Mouse (Mus musculus) layer of hippocampus, adult 18-20 months (tissue): ENCODE measurements around the gene Cfap43. TPM values are rescaled to one million over a fixed set of nuclear protein-coding genes. Genes with fewer than 3 reads are reported as not detected.

Experiments
- DNase-seq, 2 experiments: peaks; one replicate each; pipeline ENCODE4 v3.0.0; 2022; ENCODE audit warnings: low spot score in 2 of 2
- total RNA-seq, 2 experiments: library from RNA; stranded (reverse); gene quantifications; 2 replicates each; pipeline ENCODE4 v1.2.3; 2021

Gene Cfap43
- total RNA-seq, 2 experiments from 2014 or later, result 0.79 to 0.99 TPM

- DNase-seq, result no peak
Observed at GRCm38 (mm10) chr19:47915251-47915650, 3.8 kb downstream of the Cfap43 start.

GRCm38 (mm10) chr19:47914191-47914590 lies 4.9 kb downstream of the Cfap43 start:
- no peak for DNase-seq

- no peak for DNase-seq
Observed at GRCm38 (mm10) chr19:47913344-47913743, 5.7 kb downstream of the Cfap43 start.

DNA sequence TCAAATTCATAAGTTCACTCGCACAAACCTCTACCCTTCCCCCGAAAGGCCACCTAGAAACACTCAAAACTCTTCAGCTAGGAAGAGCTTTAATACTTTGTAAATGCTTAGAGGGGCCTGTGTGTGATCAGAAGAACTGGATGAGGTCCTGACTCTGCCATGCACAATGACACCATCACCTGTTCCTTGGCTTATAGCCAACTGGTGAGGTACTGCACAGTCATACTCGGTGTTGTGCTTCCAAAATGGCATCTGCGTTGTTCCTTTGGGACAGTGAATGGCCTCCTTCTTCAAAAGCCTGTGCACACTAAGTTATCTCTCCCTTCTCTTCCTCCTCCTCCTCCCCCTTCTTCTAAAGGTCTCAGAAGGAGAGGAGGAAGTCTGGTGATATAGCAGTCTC lies 8.3 kb downstream of the Cfap43 start:
- no peak for DNase-seq

DNA sequence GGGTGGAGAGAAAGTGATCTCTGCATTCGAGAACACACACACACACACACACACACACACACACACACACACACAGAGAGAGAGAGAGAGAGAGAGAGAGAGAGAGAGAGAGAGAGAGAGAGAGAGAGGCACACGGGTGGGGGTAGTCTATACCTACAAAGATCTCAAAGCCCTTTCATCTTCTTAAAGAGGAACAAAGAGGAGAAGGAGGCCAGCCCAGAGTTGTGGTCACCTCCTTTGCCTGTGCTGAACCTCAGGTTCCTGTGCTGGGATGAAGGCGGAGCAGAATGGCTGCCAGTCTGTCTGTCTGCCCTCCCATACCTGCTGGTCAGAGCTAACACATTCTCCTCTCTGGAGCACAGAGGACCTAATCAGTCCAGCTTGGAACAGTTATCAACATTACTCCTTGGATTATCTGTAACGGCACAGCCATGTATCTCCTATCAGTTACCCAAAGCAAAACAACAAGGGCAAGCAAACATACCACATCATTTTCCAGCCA lies 8.9 kb downstream of the Cfap43 start:
- DNase-seq, result no peak

- no peak for DNase-seq
Observed at GRCm38 (mm10) chr19:47909387-47910116, 9.5 kb downstream of the Cfap43 start.

- no peak for DNase-seq
Observed at GRCm38 (mm10) chr19:47908961-47909371, 10.1 kb downstream of the Cfap43 start.

- no peak for DNase-seq
Observed at GRCm38 (mm10) chr19:47907596-47907995, 11.5 kb downstream of the Cfap43 start.

GRCm38 (mm10) chr19:47905603-47906002 lies 13.5 kb downstream of the Cfap43 start:
- no peak for DNase-seq

DNA sequence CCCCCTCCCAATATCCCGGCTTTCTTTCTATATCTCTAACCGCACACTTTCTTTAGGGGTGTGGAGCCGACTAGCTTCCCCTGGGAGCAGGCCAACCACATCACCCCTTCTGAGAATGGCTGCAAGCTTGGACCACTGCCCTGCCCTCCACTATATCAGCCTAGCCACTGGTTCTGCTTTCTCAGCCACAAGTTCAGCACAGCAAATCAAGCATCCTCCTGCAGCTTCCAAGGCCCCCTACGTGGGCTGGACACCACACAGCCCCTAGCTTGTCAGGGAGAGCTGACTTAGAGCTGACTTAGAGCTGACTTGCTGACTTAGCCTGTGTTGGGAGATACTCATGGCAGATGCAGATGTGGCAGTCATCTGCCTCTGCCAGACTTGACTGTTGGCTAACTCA lies 14.0 kb downstream of the Cfap43 start:
- no peak for DNase-seq

GRCm38 (mm10) chr19:47903679-47904078 lies 15.4 kb downstream of the Cfap43 start:
- DNase-seq, result no peak

GRCm38 (mm10) chr19:47902316-47903201 lies 16.5 kb downstream of the Cfap43 start:
- DNase-seq, result no peak

GRCm38 (mm10) chr19:47900558-47900957 lies 18.5 kb downstream of the Cfap43 start:
- DNase-seq, result no peak

GRCm38 (mm10) chr19:47900012-47900411 lies 19.1 kb downstream of the Cfap43 start:
- no peak for DNase-seq

DNA sequence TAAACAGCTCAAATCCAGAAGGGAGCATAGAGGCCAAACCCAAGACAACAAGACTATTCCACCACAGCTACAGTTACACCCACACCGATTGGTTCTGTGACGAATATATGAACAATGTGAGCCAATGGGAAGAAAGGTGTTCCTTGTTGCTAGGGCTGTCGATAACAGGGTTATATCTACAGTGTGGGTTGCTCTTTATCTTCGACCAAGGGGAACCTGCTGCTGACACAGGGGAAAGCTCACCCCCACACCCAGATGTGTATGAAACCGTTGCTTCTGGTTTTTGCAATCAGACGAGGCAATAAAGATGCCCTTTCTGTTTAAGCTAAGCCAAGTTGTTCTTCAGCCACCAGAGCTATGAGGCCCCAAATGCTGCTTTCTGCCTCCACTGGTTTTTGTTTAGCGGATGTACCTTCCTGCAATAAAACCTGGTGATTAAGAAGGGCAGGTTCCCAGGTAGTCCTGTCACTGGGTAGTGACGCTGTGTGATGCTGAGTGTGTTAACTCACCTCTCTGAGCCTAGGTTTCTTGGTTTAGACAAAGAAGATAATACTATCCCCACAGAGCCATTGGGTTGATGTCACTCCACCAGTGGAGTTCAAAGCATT lies 20.5 kb downstream of the Cfap43 start:
- no peak for DNase-seq

DNA sequence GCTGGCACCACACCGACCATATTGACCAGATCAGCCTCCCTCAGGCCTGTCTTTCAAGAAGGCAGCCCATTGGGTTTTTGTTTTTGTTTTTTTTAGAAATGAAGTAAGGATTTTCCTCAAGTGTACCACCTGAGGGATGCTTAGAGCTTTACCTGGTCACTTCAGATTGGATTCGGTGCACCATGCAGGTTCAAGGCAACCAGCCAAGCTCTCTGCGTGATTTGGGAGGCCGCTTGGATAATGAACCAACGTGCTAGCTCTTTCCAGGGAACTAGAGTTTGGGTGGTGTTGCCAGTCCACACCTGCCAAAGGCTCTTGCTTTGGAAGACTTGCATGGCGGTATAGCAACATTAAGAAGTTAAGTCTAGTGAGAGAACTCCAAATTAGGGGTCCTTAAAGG lies 26.0 kb downstream of the Cfap43 start:
- DNase-seq, result no peak

DNA sequence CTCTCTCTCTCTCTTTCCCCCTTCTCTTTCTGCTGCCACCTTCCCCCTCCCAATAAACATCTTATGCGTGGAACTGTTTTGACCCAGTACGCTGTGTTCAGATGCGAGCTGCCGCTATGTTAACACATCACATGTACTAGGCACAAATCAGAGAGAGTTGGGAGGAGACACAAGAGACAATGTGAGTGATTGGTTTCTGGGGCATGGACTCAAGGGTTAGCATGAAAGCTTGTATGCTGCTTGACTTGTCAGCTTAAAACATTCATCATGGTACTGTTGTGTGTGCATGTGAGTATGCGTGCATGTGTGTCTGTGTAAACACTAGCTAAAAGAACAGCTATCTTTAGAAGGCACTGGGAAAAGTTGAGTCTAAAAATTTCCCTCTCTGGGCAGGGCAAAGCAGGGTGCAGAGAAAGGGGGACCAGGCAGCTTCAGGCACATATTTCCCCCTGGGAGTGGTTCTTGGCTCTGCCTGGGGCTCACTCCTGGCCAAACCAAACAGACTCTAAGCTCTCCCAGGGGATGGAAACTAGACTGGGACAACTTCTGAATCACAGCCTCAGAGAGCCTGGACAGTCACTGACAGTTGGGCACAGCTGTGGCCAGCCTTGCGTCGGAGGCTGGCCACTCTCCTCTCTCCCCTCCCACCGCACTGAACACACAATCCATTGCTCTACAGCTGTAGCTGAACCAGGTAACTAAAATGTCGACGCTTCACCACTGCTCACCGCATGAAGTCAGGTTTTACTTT lies 27.4 kb downstream of the Cfap43 start:
- DNase-seq, result no peak

DNA sequence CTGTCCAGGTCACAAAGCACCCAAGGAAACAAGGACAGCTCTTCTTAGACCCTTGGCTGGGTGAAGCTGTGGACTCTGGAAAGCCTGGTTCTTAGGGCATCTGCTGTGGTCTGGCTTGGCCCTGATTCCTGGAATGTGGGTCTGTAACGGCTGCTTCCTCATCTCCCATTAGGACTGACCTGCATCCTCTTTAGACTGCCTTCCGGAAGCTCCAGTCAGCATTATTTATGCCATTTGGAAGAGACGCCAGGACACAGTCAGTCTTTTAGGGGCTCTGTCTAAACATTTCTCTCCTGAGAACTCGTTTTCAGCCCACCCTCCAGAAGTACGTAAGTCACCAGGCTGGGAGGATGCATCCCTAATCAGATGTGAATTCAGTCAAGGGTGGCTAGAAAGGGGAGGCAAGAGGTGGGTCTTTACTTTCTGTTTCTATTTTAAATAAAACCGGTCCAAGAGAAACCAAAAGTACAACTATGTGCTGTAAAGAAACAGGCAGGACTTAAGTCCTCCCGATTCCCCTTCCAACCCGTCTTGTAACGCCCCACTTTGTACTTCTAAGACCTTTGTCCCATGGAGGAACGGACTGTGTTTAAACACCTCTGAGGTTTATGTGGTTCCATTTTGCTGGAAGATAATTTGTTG lies 28.5 kb downstream of the Cfap43 start:
- no peak for DNase-seq

DNA sequence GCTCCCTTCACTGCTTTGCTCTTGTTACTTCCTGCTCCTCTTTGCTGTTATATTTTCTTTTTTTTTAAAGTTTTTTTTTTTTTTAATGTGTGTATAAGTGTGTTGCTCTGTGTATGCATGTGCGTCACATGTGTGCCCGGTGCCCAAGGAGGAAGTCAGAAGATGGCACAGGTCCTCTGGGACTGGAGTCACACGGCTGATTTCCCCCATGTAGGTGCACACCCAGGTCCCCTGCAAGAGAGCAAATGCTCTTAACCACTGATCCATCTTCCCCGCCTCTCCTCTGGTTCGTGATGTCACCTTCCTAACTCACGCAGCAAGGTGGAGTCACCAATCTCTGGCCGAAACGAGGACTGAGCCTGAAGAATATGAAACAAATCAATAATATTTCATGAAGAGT lies 31.1 kb downstream of the Cfap43 start:
- no peak for DNase-seq

DNA sequence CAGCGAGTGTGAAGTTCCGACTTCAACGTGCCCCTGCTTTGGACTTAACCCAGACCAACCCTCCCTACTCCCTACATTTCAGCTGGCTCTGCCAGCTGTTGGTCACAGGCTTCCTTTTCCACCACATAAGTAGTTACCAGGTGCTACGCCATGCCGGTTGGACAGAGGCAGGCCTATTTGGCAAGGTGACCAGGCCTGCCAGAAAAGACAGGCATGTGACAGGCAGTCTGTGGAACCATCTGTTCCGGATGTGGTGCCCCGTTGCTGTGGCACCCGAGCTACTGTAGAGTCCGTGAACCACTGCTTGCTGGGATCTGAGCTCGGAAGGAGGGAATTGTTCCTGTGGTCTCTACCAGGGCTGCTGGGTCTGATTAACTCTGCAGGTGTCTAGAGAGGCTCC lies 31.7 kb downstream of the Cfap43 start:
- peak; percentile 19 to 54 for DNase-seq

DNA sequence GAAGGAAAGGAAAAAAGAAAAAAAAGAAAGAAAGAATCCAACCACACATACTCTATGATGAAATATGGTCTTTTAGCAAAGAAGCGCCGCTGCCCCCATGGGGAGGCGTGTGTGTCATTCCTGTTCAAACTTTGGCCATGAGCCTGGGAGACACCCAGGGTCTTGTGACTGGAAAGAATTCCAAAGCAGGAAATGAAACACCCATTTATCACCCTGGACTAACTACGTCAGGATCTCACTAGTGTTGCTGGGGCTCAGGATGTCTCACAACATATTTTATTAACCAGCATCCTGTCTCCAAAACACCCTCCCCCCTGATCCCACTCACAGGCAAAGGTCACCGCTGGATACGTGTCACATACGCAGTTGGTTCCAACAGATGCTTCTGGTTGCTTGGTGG lies 32.5 kb downstream of the Cfap43 start:
- no peak for DNase-seq
